Mouse (Mus musculus) adrenal gland, adult 2 months (tissue): ENCODE data around the gene Ptprg. TPM values are rescaled to one million over a fixed set of nuclear protein-coding genes. Genes with fewer than 3 reads are reported as not detected.

ENCODE experiments used
- DNase-seq: peaks from one replicate; pipeline ENCODE4 v3.0.0; 2021
- polyA plus RNA-seq: library from polyadenylated mRNA; depleted of rRNA; stranded (reverse); fragments of >200 nt; gene quantifications from 2 replicates; pipeline ENCODE4 v1.2.3, GENCODE M21; 2012
- total RNA-seq, 2 experiments: library from RNA; stranded (reverse); gene quantifications; 2 replicates each; pipeline ENCODE4 v1.2.3; 2021

The Ptprg gene
- total and polyA plus RNA-seq, 3 experiments = 92.6 to 130 (median 116) TPM

DNA sequence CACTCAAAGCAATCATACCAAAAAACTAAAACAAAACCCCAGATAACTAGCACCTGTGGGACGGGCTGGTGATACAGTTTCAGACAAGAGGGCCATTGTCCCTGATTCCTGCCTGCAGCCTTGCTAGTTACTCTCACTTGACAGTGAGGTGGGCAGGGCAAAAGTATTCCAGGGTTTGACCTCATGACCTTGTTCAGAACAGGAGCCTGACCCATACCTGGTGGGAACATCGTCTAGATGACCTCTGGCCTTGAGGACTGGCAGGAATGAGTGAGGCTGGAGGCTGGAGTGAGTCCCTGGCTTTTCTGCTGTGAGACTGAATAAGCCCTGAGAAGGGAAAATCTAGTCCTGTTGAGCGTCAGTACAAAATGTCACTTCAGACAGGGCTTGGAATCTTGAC lies 11.1 kb downstream of the Ptprg start:
- no peak for DNase-seq

- no peak for DNase-seq
These were observed 12.0 kb downstream of the Ptprg start for GRCm38 (mm10) chr14:11565283-11565682.

DNA sequence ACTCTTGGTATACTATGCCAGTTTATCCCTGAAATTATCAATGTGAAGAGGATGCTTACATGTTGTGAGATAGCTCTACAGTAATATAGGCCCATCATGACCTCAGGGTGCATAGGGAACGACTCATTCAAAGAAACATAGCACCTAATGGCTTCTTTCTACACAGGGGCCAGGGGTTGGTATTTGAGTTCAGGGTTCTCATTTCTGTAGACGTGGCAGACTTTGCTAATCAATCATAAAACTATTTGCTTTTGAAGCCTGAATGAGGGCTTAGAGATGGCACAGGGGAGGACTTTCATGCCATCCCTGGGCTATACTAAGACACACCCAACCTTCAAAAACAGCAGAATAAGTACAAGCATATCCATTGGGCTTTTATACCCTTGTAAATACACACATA lies 16.4 kb downstream of the Ptprg start:
- no peak for DNase-seq

DNA sequence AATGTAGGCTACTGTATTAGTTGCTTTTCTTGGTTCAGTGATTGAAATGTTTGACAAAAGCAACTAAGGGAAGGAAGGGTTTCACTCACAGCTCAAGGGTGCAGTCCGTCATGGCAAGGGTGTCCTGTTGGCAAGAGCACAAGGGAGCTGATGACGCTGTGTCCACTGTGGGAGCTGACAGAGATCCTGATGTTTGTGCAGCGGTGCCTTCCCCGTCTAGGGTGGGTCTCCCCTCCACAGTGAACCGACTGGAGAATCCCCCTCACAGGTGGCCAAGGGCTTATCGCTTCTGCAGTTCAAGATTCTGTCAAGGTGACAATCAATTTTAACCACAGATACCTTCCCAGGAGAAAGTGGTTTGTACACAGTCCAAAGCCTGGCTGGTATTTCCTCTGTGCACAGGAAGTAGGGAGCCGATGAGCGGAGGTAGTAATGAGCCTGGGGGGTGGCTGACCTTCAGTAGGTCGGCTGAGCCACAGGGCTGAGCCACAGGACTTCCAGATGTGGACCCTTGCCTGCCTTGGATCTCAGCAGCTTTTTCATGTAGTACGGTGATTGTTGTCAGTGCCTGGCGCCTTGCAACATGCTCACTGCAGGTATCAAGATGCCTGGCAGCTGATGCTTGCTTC lies 18.5 kb downstream of the Ptprg start:
- peak; percentile 64 for DNase-seq

- DNase-seq = no peak
These were observed 19.1 kb downstream of the Ptprg start for GRCm38 (mm10) chr14:11572395-11572784.

DNA sequence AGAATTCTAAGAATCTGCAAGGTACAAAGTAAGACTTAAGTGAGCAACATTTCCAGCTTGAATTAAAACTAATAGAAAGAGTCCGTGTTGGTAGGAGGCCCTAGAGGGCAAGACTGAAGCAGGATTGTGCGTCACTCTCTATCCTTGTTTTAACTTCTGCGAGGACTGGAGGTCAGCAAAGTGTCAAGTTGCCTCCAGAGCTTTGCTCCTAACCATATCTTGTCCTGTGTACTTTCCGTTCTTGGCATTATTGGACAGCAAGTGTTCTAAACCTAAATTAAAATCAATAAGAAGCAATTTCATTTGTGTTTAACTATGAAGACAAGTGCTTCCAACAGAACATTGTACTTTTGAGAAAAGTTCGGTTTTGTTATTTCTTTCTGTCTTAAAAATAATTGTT lies 20.4 kb downstream of the Ptprg start:
- no peak for DNase-seq

- DNase-seq = no peak
These were observed 24.1 kb downstream of the Ptprg start for GRCm38 (mm10) chr14:11577276-11577909.

DNA sequence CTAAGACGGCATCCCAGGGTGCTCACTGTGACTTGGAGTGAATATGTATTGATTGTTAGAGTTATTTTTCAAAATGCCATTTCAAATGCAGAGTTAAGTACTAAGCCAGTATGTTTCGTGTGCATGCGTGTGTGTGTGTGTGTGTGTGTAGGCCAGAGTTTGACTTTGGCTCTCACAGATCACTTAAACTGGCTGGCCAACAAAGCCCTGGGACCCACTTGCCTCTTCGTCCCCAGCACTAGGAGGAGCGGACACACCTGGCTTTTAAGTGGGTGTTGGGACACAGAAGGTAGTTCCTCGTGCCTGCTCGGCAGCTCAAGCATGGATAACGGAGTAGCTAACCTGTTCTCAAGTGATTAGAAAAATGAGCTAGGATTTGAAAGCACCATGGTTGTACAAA lies 24.6 kb downstream of the Ptprg start:
- no peak for DNase-seq

DNA sequence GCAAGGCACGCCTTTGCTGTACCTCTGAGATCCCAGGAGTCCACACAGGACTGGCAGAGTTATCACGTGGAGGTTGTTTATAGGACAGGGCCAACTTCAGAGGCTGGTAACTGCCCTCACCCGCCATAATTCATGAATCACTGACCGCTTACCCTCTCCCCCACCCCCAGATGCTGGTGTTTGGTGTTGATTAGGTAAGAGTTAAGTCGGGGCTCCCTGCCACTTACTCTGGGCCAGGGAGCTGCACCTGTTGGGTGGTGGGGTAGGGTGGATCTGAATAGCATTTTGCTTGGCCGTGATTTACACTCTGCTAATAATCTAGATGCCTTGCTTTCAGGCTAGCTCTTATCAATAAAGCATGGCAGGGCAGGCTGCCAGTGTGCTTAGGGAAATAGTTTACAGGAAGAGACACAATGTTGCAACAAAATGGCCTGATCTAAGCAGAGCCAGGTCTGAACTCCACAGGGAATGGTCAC lies 25.2 kb downstream of the Ptprg start:
- peak; percentile 54 for DNase-seq

- no peak for DNase-seq
These were observed 26.6 kb downstream of the Ptprg start for GRCm38 (mm10) chr14:11579950-11580349.

DNA sequence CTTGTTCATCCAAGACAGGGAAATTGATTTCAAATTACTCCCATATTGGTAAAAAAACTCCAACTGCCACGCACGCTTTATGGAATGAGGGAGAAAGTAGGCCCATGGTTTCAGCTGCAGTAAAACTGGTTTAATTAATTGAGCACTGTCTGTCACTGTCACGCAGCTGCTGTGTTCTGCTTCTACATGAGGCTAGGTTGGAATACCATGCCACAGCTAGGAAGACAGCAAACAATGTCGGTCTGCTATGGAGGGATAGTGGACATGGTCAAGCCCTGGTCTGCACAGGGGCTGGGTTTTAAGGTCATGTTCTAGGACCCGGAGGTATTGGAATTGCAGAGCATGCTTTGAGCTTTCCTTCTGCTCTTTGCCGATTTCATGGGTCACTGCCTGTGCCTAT lies 30.9 kb downstream of the Ptprg start:
- DNase-seq = no peak

DNA sequence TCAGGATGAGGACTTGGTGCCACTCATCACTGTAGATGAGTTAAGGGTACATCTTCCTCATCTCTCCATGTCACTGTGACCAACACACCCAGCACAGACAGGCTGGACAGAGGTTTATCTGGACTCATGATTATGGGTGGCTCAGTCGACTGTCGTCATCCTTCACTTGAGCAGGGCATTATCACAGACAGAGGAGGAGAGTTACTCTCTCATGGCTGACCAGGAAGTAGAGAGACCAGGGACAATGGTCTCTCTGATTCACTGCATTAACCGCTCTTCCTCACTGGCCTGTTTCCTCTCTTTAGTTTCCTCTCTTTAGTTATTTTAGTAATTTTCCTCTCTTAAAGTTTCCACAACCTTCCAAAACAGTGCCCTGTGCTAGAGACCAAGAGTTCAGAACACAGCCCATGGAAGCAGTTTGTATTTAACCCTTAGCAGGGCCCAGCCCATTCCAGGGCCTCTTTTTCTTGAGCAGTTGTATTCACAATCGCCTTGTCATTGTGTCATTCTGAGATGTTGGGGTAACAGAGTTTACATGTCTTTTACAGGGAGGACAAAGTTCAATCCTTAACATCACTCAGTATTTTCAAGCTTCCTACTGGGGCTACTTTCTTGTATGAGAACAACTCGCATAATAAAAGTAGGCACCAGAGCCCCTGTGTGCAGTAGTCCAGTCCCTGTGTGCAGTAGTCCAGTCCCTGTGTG lies 31.7 kb downstream of the Ptprg start:
- DNase-seq = no peak

DNA sequence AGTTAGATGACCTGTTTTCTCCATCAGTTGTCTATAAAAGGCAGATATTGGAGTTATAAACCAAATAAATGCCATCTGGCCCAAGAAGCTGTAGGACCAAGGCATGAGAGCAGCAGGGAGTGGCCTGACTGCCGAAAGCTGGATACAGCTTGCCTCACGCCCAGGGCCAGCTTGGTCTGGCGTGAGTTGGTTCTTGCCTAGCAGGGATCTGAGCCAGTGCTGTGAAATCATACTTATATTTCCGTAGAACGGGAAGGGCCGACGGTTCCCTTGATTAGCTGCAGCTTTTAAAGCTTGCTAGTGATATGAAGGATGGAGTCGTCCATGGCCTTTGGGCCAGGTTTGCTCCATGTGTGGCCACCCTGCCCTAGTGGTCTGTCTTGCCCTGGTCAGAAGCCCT lies 37.1 kb downstream of the Ptprg start:
- DNase-seq = no peak

DNA sequence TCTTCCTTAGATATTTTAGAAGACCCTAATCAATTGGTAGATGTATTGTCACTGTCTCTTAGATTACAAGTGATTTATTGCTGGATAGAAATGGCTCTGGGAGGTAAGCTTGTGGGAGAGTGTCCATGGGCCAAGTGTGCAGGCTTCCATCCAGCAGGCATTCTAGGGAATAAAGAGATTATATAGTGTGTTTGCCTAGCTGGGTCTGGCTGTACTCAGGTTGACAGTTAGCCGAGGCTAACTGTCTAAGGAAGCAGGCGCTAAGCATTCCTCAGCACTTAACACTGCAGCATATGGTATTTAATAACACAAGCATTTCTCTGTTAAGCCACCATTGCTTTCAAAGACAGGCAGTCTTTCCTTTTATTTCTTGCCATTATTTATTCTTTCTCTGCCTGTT lies 39.3 kb downstream of the Ptprg start:
- DNase-seq = no peak

DNA sequence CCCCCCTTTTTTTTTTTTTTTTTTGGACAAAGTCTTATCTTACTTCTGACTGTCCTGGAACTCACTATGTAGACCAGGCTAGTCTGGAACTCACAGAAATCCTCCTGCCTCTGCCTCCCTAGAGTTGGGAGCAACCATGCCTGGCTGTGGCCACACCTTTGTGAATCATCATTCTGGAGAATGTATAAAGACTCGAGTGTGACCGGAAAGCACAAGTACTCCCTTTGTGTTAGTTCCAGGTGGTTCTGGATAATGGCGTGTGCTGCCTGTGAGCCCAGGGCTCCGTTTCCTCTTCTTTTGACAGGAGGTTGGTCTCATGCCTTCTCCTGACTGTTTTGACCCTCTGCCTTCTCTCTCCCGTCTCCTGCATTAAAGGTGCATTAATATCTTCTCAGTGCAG lies 41.0 kb downstream of the Ptprg start:
- no peak for DNase-seq

DNA sequence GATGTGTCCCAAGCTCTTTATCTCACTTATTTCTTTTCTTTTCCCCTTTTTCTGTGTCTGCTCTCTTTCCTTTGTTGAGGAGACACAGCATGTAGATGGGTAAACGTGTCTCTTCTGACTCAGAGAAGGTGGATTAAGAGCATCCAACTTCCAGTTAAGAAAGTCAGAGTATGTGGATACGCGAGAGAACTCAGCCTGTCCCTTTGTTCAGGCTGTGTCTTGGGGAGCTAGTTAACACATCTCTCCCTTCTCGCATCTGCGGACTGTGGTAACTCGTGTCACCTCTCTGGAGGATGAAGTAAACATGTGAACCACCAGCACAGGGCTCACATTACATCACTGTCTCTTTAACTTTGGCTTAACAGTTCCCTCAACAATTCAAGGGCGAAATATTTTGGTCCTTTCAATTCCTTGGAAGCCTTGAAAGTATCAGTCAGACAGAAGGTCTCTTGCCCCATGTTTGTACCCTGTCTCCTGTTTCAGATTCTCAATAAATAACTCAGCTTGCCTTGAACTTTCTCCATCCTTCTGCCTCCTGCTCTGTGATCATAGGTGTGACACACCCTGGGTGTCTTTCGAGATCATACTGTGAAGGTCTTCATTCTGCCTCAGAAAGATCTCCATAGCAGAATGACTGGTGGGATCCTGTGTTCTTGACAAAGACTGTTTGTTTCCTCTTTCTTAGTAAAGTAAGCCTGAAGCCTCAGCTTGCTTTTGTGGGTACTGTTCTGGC lies 51.0 kb downstream of the Ptprg start:
- peak; percentile 60 for DNase-seq

- no peak for DNase-seq
These were observed 55.0 kb downstream of the Ptprg start for GRCm38 (mm10) chr14:11608366-11608765.

GRCm38 (mm10) chr14:11609857-11610582 lies 56.7 kb downstream of the Ptprg start:
- no peak for DNase-seq

DNA sequence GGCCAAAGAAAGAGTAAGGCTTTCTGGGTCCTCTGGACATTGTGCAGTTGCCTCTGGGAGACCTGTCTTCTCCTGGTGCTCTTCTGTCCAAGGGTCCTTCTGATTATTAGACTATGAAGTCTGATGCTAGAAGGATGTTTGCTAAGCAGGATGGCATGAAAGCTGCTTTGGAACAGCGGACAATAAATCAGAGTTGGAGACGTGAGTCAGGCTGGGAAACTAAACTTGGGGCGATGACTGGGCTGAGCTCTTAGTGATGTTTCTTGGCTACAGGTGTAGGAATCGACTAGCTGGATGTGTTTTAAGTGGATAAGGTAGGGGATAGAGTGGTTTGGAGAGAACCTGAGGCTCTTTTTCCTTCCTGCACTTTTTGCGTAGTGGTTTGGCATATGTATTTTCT lies 59.1 kb downstream of the Ptprg start:
- peak; percentile 69 for DNase-seq

DNA sequence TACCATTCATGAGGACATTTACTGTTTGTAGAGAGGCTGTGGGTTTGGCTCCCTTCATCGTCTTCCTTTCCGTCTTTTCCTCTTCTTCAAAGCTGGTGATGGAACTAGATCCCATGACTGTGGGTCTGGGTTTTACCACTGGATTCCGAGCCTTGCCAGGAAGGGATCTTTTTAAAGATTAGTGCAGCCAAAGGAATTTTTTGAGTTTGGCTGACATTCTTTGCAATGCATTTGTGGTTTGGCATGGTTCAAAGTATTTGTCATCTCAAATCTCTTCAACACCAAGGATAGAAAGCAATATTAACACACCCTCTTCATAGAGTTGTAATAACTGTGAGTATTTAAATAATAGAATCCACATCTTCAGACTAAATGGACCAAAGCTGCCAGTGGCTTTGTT lies 59.8 kb downstream of the Ptprg start:
- no peak for DNase-seq

GRCm38 (mm10) chr14:11615697-11616096 lies 62.4 kb downstream of the Ptprg start:
- peak; percentile 39 for DNase-seq

DNA sequence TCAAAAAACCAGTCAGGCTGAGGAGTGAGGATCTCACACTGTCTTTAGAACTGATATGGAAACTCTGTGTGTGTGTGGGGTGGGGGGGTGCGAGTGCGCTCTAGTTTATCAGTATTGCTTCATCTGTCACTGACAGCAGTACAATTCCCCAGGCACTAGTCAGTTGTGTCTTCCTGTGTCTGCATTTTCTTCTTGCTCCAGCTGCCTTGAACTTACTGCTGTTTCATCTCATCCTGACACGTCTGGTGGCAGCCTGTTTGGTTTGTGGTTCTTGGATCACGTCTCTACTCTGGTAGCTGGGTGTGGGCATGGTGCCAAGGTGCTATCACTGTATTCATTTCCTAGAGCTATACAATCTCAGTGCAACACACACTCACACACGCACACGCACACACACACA lies 64.0 kb downstream of the Ptprg start:
- DNase-seq = peak; percentile 64
